Mouse (Mus musculus) megakaryocyte, embryonic 14.5 days (primary cell): ENCODE measurements around the gene Gbp5.

Experiments used
- FLI1 ChIP-seq: IDR thresholded peaks from 2 replicates; pipeline ENCODE4 v1.6.1; 2012; ENCODE audit warnings: low read length, inconsistent platforms, mixed read lengths
- GATA1 ChIP-seq: IDR thresholded peaks from 3 replicates; pipeline ENCODE4 v1.6.1; 2012; ENCODE audit warnings: mixed read lengths, low read length, inconsistent platforms, borderline replicate concordance

DNA sequence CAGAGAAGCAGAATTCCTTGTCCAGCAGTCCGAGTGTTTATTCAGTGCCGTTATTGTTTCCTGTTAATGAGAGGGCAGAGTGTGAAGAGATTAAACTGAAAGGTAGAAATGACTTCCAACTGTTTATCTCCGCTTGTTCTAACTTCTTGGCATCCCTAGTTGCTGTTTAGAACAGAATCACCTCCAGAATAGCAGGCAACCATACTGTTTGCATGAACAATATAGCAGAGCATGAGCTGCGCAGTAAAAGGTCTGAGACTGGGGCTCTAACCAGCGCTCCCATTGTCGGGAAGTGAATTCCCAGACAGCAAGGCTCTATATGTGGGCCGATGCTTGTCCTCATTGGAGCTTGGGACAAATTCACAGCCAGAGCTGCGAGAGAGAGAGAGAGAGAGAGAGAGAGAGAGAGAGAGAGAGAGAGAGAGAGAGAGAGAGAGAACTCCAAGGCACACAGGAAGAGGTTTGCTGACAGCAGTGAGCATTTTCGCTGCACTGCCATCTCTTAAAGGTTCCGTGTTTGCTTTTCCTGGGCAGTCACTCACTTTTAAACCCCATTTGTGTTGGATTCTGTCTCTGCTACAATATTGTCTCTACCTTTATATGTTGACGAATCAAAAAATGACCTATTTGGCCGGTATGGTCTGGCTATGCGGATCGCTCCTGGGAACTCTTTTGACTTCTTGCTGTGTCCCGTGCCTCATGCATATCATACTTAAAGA lies 3.5 kb downstream of the Gbp5 start:
- no peak for TF ChIP-seq GATA1
- no peak for TF ChIP-seq FLI1
